Mouse (Mus musculus): ENCODE measurements around the gene Tbc1d8. TPM values are rescaled to one million over a fixed set of nuclear protein-coding genes. Genes with fewer than 3 reads are reported as not detected.

Gene Tbc1d8
- total RNA-seq, 2 experiments from 2014 or later: 6.0 to 6.8 TPM

DNA sequence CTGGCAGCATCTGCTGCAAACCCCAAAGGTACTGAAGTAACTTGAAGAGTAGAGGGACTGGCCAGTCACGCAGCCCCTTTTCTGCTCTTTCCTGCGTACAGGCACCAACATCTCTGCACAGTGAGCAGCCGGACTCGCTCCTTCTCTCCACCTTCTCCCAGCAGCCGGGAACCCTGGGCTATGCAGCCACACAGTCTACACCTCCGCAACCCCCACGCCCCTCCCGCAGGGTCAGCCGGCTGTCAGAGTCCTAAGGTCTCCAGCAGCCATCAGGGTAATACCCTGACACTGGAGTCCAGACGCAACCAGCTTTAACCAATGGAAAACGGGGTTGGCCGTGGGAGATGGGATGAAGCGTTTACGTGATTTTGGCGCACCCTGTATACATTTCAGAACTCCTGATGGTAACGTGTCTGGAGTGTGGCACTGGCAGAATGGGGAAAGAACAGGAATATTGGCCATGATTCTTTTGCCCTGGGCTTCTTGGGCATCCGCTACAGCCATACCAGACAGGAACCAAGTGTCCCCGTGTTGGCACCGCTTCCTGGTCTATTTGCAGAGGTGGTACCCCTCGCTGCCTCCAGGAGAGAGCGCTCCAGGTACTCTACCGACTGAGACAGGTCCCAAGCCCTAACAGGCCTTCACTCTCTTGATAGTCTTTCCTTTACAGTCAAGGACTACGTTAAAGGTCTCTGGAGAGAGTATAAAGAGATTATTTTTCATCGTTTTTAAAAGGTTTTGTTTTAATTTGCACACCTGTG is 116.6 kb downstream of the Tbc1d8 start:
- no peak for DNase-seq

DNA sequence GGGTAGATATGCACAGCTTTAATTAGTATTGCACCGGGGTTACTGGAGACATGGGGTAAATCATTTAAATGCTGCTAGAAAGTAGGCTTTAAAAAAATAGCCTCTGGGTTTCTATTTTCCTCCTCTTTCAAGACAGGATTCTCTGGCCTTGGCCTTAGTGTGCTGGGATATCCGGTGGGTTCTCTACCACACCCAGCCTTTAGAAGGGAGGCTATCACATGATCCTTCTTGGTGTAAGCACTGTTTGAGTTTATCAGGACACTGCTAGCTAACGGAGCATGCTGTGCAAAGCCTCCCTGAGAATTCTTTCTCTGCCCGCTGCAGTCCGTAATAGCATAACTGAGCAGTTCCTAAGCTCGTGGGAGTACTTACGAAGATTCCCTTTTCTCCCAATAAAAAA is 129.1 kb downstream of the Tbc1d8 start:
- no peak for DNase-seq

- no peak for DNase-seq
These were observed 129.6 kb downstream of the Tbc1d8 start for GRCm38 (mm10) chr1:39349001-39349400.

- no peak for DNase-seq
These were observed 133.5 kb downstream of the Tbc1d8 start for GRCm38 (mm10) chr1:39344981-39345600.

DNA sequence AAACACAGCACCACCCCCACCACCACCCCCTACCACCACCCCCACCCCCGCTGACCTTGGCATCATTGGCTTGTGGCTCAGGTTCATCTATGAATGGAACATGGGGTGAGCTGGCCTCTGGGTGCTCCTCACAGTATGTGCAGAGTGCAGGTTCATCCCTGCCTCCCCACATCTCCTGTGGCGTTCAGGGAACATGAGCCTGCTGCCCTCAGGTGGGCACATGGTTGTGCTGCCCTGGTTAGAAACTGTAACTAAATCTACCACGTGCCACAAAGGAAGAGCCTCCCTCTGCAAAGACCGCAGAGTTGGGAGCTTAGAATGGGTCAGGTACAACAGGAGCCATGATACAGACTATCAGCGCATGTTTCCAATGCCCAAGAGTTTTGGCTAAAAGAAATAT is 135.3 kb downstream of the Tbc1d8 start:
- DNase-seq: no peak

GRCm38 (mm10) chr1:39341807-39342206 is 136.7 kb downstream of the Tbc1d8 start:
- DNase-seq: peak; percentile 28

GRCm38 (mm10) chr1:39340647-39341046 is 137.9 kb downstream of the Tbc1d8 start:
- DNase-seq: peak; percentile 23

- no peak for DNase-seq
These were observed 138.4 kb downstream of the Tbc1d8 start for GRCm38 (mm10) chr1:39340156-39340555.

GRCm38 (mm10) chr1:39339455-39339854 is 139.1 kb downstream of the Tbc1d8 start:
- DNase-seq: no peak

DNA sequence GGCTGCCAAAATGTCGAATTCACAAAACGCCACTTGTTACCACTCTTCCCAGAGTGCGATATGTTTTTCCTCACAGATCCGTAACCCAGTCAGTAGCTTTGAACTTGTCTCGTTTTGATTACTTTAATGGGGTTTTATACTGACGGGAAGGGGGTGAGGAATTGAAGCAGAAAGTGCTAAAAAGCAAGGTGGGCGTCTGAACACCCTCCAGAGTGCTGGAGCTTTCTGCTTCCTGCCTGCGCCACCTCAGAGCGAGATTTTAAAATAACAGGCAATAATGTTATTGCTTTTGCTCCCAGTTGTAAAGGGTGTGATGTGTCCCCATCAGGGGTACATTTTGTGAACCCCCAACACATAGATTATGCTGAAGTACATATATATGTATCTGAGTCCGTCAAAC is 139.7 kb downstream of the Tbc1d8 start:
- DNase-seq: no peak

- DNase-seq: no peak
These were observed 141.8 kb downstream of the Tbc1d8 start for GRCm38 (mm10) chr1:39336788-39337187.

DNA sequence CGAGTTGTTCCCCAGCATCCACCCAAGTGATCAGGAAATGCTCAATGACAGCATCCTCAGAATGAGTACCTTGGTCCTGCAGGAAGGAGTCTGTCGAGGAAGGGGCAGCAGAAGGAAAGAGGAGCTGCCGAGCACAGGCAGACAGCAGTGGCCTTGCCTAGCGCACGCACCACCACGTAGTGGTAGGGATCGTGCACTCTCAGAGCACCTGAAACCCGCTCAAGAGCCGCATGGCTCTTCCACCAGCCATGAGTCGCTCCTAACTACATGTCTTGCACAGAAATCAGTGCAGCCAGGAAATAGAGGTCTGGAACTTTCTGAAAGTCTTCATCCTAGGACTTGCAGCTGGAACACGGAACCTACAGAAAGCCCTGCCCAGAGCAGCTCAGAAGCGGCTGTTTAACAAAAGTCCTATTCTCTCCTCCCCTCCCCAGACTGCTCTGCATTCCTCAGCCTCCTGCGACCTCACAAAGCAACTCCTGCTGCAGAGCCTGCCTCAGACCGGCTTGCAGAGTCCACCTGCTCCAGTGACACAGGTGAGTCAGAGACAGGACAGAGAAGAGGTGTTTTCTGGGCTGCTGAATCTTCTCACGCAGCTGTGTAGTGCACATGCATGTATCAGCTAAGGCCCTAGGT is 142.9 kb downstream of the Tbc1d8 start:
- no peak for DNase-seq

- no peak for DNase-seq
These were observed 146.1 kb downstream of the Tbc1d8 start for GRCm38 (mm10) chr1:39332456-39332855.

DNA sequence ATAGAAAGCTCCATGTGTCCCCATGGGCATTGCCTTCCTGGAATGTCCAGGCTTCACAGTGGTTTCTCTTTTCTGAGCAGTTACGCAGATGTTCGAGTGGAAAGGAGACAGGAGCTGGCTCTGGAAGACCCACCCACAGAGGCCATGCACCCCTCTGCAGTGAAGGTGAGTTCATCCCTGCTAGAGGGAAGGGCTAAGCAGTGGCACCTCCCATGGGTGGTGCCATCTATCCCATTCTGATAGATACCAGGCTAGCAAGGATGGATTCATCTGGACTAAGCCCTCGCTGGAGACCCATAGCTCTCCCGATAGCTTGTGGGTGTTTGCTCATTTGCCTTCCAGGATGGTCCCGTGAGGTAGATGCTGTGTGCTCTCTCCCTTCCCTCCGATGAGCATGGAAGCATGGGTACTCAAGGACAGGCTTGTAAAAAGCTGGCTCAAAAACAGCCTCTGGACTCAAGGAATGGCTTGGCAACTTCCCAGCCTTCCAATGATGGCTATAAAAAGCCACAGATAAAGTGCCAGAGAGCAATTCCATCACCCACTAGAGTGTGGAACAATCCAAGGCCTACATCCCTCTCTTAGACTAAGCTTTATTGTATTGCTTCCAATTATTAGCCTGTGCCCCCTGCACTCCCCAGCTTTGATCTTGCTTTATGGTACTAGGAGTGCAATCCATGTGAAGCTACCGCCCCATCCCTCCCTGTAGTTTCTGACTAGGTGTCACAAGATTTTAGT is 147.5 kb downstream of the Tbc1d8 start:
- DNase-seq: no peak

DNA sequence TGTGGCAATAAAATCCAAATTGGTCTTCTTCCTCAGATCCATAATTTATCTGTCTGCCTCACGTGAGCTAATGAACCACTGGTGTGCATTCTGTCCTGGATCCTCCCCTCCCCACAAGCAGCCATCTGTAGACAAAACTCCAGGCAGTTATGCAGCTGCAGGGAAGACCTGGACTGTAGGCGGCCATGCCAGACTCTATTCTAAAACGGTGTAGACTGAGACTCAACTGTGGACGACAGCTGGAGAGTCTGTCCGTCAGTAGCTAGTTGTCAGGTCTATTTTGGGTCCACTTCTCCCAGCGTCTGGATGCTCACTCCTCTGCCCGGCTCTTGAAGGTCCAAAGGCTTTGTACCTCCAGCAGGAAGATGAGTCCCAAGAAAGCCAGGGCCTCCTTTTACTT is 151.0 kb downstream of the Tbc1d8 start:
- DNase-seq: no peak

- no peak for DNase-seq
These were observed 153.3 kb downstream of the Tbc1d8 start for GRCm38 (mm10) chr1:39325228-39325627.

GRCm38 (mm10) chr1:39321954-39322353 is 156.6 kb downstream of the Tbc1d8 start:
- DNase-seq: no peak

Other genes starting within 250 kb of the Tbc1d8 start
- 100 to 1,000 TPM; 500 to 523 TPM for gene Rpl31, start 110.9 kb downstream of the Tbc1d8 start, total RNA-seq (2021)
- gene Cnot11, start 56.2 kb upstream of the Tbc1d8 start, total RNA-seq (2021): 10 to 100 TPM; 15.6 to 15.8 TPM
- gene Rnf149, start 98.7 kb upstream of the Tbc1d8 start, total RNA-seq (2021): 1 to 10 TPM; 6.2 to 6.3 TPM
- gene Creg2, start 172.7 kb upstream of the Tbc1d8 start, total RNA-seq (2021): under 1 TPM in 1 of 2 experiments, not detected in 1; 0.05 TPM
- under 1 TPM in 1 of 2 experiments, not detected in 1; 0.18 TPM for gene Rfx8, start 242.2 kb upstream of the Tbc1d8 start, total RNA-seq (2021)